Mouse (Mus musculus): ENCODE data around the gene Afg1l.

- TF ChIP-seq POLR2A (IDR thresholded peaks at IDR 0.05; ENCODE audit: insufficient read depth, low read depth, low read length) (no peak), CTCF (IDR thresholded peaks at IDR 0.05) (no peak)
Observed at GRCm38 (mm10) chr10:42454266-42454665, 24.1 kb downstream of the Afg1l start.

Data from heart, adult 2 months (tissue).